Mouse (Mus musculus): Measurements from ENCODE around the gene Nsl1. TPM values are rescaled to one million over a fixed set of nuclear protein-coding genes. Genes with fewer than 3 reads are reported as not detected.
A peak's percentile ranks its signal among the peaks of the same experiment; 100 is the strongest.
"Not testable (repeated sequence)": the region's sequence is repeated elsewhere in the genome, so short reads cannot be mapped to it uniquely, and the experiment has no call there.

The Nsl1 gene
- 22.4 and 23.9 TPM in 2 replicates for polyA plus RNA-seq (2016; fragmentation: Nextera tagmentation; extraction: Ambion mirVana)

GRCm38 (mm10) chr1:191062781-191063485, at the start of gene Nsl1, which contains the start of gene Tatdn3:
Nsl1 (plus strand) TSS chr1:191063012.
Tatdn3 (minus strand) TSS chr1:191062932.
- WGBS = under 1% methylated on average over 56 of the region's 56 CpGs
- Histone ChIP-seq H3K27me3 (no peaks in the 10 kb centered on the region), H3K4me2 (replicated peaks) (peak within 1 kb of the TSS; percentile 76), H3K27ac (peak within 1 kb of the TSS; percentile 50; the same call in 1 of the 2 replicates), H3K9ac (peak within 1 kb of the TSS; percentile 80), H3K36me3 (peaks cover 26% of the 10 kb centered on the region), H3K4me3 (peak within 1 kb of the TSS; percentile 88), H3K4me1 (peaks cover 13% of the 10 kb centered on the region), H3K9me3 (no peaks in the 10 kb centered on the region)
- peak; percentile 93 for ATAC-seq (ENCODE audit: insufficient number of reproducible peaks, insufficient read depth, low FRiP score, low TSS enrichment)

- Histone ChIP-seq H3K4me1 (no peaks in the 10 kb centered on the region), H3K4me3 (no peak overlapping the region), H3K27me3 (no peaks in the 10 kb centered on the region), H3K4me2 (replicated peaks) (no peak overlapping the region), H3K9me3 (no peaks in the 10 kb centered on the region), H3K27ac (no peak overlapping the region), H3K36me3 (peaks cover 44% of the 10 kb centered on the region), H3K9ac (no peak overlapping the region)
- WGBS = 94% methylated on average over 3 of the region's 3 CpGs
- no peak for ATAC-seq (ENCODE audit: insufficient number of reproducible peaks, insufficient read depth, low FRiP score, low TSS enrichment)
These were observed 48.5 kb upstream of the Nsl1 start for GRCm38 (mm10) chr1:191014271-191014670.

GRCm38 (mm10) chr1:191019803-191020202, 43.0 kb upstream of the Nsl1 start:
- Histone ChIP-seq H3K36me3 (peaks cover 18% of the 10 kb centered on the region), H3K4me3 (no peak overlapping the region), H3K9me3 (no peaks in the 10 kb centered on the region), H3K9ac (no peak overlapping the region), H3K27me3 (no peaks in the 10 kb centered on the region), H3K4me1 (peaks cover 5% of the 10 kb centered on the region), H3K4me2 (replicated peaks) (no peak overlapping the region), H3K27ac (no peak overlapping the region)
- ATAC-seq (ENCODE audit: insufficient number of reproducible peaks, insufficient read depth, low FRiP score, low TSS enrichment) = no peak
- WGBS = 91% methylated on average over 5 of the region's 5 CpGs

- Histone ChIP-seq H3K36me3 (peaks cover 16% of the 10 kb centered on the region), H3K4me1 (peaks cover 10% of the 10 kb centered on the region), H3K9ac (no peak overlapping the region), H3K4me3 (no peak overlapping the region), H3K4me2 (replicated peaks) (no peak overlapping the region), H3K27me3 (no peaks in the 10 kb centered on the region), H3K27ac (no peak overlapping the region), H3K9me3 (no peaks in the 10 kb centered on the region)
- ATAC-seq (ENCODE audit: insufficient number of reproducible peaks, insufficient read depth, low FRiP score, low TSS enrichment) = no peak
- 84% methylated on average over 3 of the region's 3 CpGs for WGBS
These were observed 42.4 kb upstream of the Nsl1 start for GRCm38 (mm10) chr1:191020217-191020924.

- no peak for ATAC-seq (ENCODE audit: insufficient number of reproducible peaks, insufficient read depth, low FRiP score, low TSS enrichment)
- H3K4me2 ChIP-seq (replicated peaks) = no peak overlapping the region
- no peaks in the 10 kb centered on the region for H3K9me3 ChIP-seq
- peaks cover 16% of the 10 kb centered on the region for H3K36me3 ChIP-seq
- H3K27me3 ChIP-seq = no peaks in the 10 kb centered on the region
- WGBS = 91% methylated on average over 7 of the region's 7 CpGs
- peaks cover 12% of the 10 kb centered on the region for H3K4me1 ChIP-seq
- H3K27ac ChIP-seq = no peak overlapping the region
- H3K9ac ChIP-seq = no peak overlapping the region
- H3K4me3 ChIP-seq = no peak overlapping the region
These were observed 41.8 kb upstream of the Nsl1 start for GRCm38 (mm10) chr1:191021016-191021415.

- Histone ChIP-seq H3K4me2 (replicated peaks) (no peak overlapping the region), H3K4me3 (no peak overlapping the region), H3K36me3 (peaks cover 10% of the 10 kb centered on the region), H3K9me3 (no peaks in the 10 kb centered on the region), H3K27ac (no peak overlapping the region), H3K4me1 (peaks cover 17% of the 10 kb centered on the region), H3K27me3 (no peaks in the 10 kb centered on the region), H3K9ac (no peak overlapping the region)
- WGBS = 60% methylated on average over 2 of the region's 2 CpGs
- no peak for ATAC-seq (ENCODE audit: insufficient number of reproducible peaks, insufficient read depth, low FRiP score, low TSS enrichment)
These were observed 39.7 kb upstream of the Nsl1 start for GRCm38 (mm10) chr1:191023140-191023539.

GRCm38 (mm10) chr1:191023806-191024205, 39.0 kb upstream of the Nsl1 start:
- not testable (repeated sequence) for H3K27ac ChIP-seq; H3K27me3 ChIP-seq; H3K4me2 ChIP-seq (replicated peaks); H3K4me3 ChIP-seq; H3K9ac ChIP-seq; H3K9me3 ChIP-seq; ATAC-seq (ENCODE audit: insufficient number of reproducible peaks, insufficient read depth, low FRiP score, low TSS enrichment)
- Histone ChIP-seq H3K36me3 (peaks cover 10% of the 10 kb centered on the region), H3K4me1 (peaks cover 17% of the 10 kb centered on the region)
- WGBS = 91% methylated on average over 6 of the region's 6 CpGs

- peak overlapping the region; percentile 80 for H3K27ac ChIP-seq
- WGBS = 2% methylated on average over 68 of the region's 69 CpGs
- no peak; the same call in 1 of the 2 replicates for ATAC-seq (ENCODE audit: insufficient number of reproducible peaks, insufficient read depth, low FRiP score, low TSS enrichment)
These were observed 37.5 kb upstream of the Nsl1 start for GRCm38 (mm10) chr1:191025016-191026012.

GRCm38 (mm10) chr1:191026021-191026713, 36.6 kb upstream of the Nsl1 start, which contains the start of gene Flvcr1:
Flvcr1 (minus strand) TSS chr1:191026158.
- Histone ChIP-seq H3K27ac (peak within 1 kb of the TSS; percentile 91), H3K4me2 (replicated peaks) (peak within 1 kb of the TSS; percentile 92), H3K4me1 (peaks cover 17% of the 10 kb centered on the region), H3K36me3 (peaks cover 7% of the 10 kb centered on the region), H3K9ac (peak within 1 kb of the TSS; percentile 80), H3K4me3 (peak within 1 kb of the TSS; percentile 73), H3K27me3 (no peaks in the 10 kb centered on the region), H3K9me3 (no peaks in the 10 kb centered on the region)
- peak; percentile 98 for ATAC-seq (ENCODE audit: insufficient number of reproducible peaks, insufficient read depth, low FRiP score, low TSS enrichment)
- under 1% methylated on average over 50 of the region's 50 CpGs for WGBS

More at GRCm38 (mm10) chr1:191025016-191026012, 37.5 kb upstream of the Nsl1 start:
- peaks cover 7% of the 10 kb centered on the region for H3K36me3 ChIP-seq
- peak overlapping the region; percentile 73 for H3K4me3 ChIP-seq
- H3K9me3 ChIP-seq = no peaks in the 10 kb centered on the region
- H3K27me3 ChIP-seq = no peaks in the 10 kb centered on the region
- peak overlapping the region; percentile 92 for H3K4me2 ChIP-seq (replicated peaks)
- H3K9ac ChIP-seq = peak overlapping the region; percentile 80
- peaks cover 17% of the 10 kb centered on the region for H3K4me1 ChIP-seq

- H3K9me3 ChIP-seq = no peaks in the 10 kb centered on the region
- H3K4me3 ChIP-seq = no peak overlapping the region
- no peak for ATAC-seq (ENCODE audit: insufficient number of reproducible peaks, insufficient read depth, low FRiP score, low TSS enrichment)
- no peaks in the 10 kb centered on the region for H3K36me3 ChIP-seq
- H3K27ac ChIP-seq = no peak overlapping the region
- no peaks in the 10 kb centered on the region for H3K27me3 ChIP-seq
- H3K4me2 ChIP-seq (replicated peaks) = no peak overlapping the region
- H3K9ac ChIP-seq = no peak overlapping the region
- WGBS = 69% methylated on average over 10 of the region's 10 CpGs
- peaks cover 9% of the 10 kb centered on the region for H3K4me1 ChIP-seq
These were observed 32.6 kb upstream of the Nsl1 start for GRCm38 (mm10) chr1:191030182-191030581.
